Mouse (Mus musculus) embryonic facial prominence, embryonic 13.5 days (tissue): Measurements from ENCODE around the gene Ppp4r1. TPM values are rescaled to one million over a fixed set of nuclear protein-coding genes. Genes with fewer than 3 reads are reported as not detected.

ENCODE experiments used
- ATAC-seq: fragments of 200-750 bp; cut with Nextera tagmentation; 2 replicates; pipeline ENCODE4 v1.8.0; 2017; ENCODE audit warnings: low read depth; ENCODE audit not compliant: insufficient number of reproducible peaks, insufficient read depth, low FRiP score, low TSS enrichment
- H3K27ac ChIP-seq: fragments of 300-500 bp; sonication (generic); 2 replicates; pipeline ENCODE4 v1.5.1; 2015; ENCODE audit warnings: moderate library complexity, mild to moderate bottlenecking, inconsistent platforms
- H3K27me3 ChIP-seq: fragments of 300-500 bp; sonication (generic); 2 replicates; pipeline ENCODE4 v1.6.1; 2015; ENCODE audit warnings: mild to moderate bottlenecking, inconsistent platforms
- H3K36me3 ChIP-seq: fragments of 300-500 bp; sonication (generic); 2 replicates; pipeline ENCODE4 v1.6.1; 2015; ENCODE audit warnings: mild to moderate bottlenecking, inconsistent platforms
- H3K4me1 ChIP-seq: fragments of 300-500 bp; sonication (generic); 2 replicates; pipeline ENCODE4 v1.6.1; 2015; ENCODE audit warnings: inconsistent platforms
- H3K4me2 ChIP-seq: fragments of 300-500 bp; sonication (generic); 2 replicates; pipeline ENCODE4 v1.6.1; 2015; ENCODE audit warnings: moderate library complexity, mild to moderate bottlenecking, inconsistent platforms
- H3K4me3 ChIP-seq: fragments of 300-500 bp; sonication (generic); 2 replicates; pipeline ENCODE4 v1.5.1; 2015; ENCODE audit warnings: mild to moderate bottlenecking, inconsistent platforms
- H3K9ac ChIP-seq: fragments of 300-500 bp; sonication (generic); 2 replicates; pipeline ENCODE4 v1.6.1; 2015; ENCODE audit warnings: mild to moderate bottlenecking, inconsistent platforms
- H3K9me3 ChIP-seq: fragments of 300-500 bp; sonication (generic); 2 replicates; pipeline ENCODE4 v1.6.1; 2016; ENCODE audit warnings: inconsistent platforms
- WGBS: fragments of 180-500 bp; shearing (Covaris S2); methylation state at CpG from one replicate; pipeline ENCODE4 v1.1.7; 2015; ENCODE audit warnings: mixed read lengths; 5-methylcytosine and 5-hydroxymethylcytosine counted together
- polyA plus RNA-seq: library from polyadenylated mRNA; unstranded; fragments of >200 nt; fragmentation: Nextera tagmentation; extraction: Ambion mirVana; gene quantifications from 2 replicates; pipeline ENCODE4 v1.2.1, GENCODE M21; 2015

The Ppp4r1 gene
- polyA plus RNA-seq, 1 experiment from 2014 or later, result 46.7 TPM

DNA sequence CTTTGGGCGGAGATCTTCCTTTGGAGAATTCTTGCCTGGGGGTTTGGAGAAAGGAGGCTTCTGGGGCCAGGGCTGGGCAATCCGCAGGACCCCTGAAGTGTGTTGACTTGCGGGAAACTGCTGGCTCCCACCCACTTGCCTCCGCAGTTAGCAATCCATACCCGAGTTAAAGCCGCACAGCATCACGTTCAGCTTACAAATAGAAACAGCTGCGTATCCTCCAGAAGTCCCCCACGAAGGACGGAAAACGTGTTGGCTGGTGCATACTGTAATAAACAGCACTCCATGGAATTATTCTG is 103.0 kb downstream of the Ppp4r1 start:
- Histone ChIP-seq H3K9me3 (no peaks in the 10 kb centered on the region), H3K36me3 (no peaks in the 10 kb centered on the region), H3K4me1 (peaks cover 29% of the 10 kb centered on the region), H3K9ac (peak overlapping the region; percentile 92), H3K4me3 (peak overlapping the region; percentile 92), H3K27ac (peak overlapping the region; percentile 99), H3K27me3 (no peaks in the 10 kb centered on the region), H3K4me2 (peak overlapping the region; percentile 94)
- under 1% methylated on average over 11 of the region's 11 CpGs for WGBS
- ATAC-seq, result no peak; the same call in 1 of the 2 replicates

DNA sequence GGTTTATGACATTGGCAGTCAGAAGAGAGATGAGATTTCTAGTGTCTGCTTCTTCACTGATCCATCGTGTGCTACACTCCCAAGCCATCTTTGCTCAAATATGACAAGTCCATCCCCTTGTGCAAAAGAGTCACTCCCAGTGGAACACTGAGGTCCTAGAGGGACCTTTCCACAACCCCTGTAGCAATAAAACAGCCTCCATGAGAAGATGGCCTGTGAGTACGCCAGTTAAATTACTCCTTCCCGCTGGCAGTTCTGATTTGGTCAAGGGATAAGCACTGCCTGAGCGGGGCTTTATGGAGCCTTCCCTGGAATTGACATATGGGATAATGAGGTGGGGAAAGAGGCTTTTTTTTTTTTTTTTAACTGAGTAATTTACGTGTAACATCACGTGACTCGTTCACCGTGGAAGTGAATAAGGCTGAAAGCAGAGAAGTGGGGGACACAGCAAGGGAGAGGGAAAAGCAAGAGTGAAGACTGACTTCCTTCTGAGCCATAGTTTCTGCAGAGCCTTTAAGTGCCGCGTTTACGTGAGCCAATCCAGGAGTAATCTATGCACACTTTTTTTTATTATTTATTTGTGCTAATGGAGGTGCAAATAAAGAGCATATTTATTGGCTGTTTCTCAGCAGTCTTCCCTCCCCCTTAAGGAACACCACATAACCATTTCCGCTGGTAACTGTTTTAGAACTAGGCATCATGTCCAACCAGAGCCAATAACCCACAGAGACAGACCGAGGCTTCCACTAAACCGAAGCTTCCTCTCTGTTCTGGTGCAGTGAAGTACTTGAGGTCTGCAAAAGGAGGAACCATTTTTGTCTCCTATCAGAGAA is 103.5 kb downstream of the Ppp4r1 start, which contains the start of gene Ralbp1:
Gene Ralbp1 (minus strand): TSS at position 102 of the 833 bp plus-strand sequence.
- Histone ChIP-seq H3K27ac (peak within 1 kb of the TSS; percentile 99), H3K4me2 (peak within 1 kb of the TSS; percentile 94), H3K4me1 (peaks cover 29% of the 10 kb centered on the region), H3K9ac (peak within 1 kb of the TSS; percentile 92), H3K27me3 (no peaks in the 10 kb centered on the region), H3K36me3 (no peaks in the 10 kb centered on the region), H3K4me3 (peak within 1 kb of the TSS; percentile 92), H3K9me3 (no peaks in the 10 kb centered on the region)
- no peak for ATAC-seq
- 9% methylated on average over 14 of the region's 14 CpGs for WGBS

DNA sequence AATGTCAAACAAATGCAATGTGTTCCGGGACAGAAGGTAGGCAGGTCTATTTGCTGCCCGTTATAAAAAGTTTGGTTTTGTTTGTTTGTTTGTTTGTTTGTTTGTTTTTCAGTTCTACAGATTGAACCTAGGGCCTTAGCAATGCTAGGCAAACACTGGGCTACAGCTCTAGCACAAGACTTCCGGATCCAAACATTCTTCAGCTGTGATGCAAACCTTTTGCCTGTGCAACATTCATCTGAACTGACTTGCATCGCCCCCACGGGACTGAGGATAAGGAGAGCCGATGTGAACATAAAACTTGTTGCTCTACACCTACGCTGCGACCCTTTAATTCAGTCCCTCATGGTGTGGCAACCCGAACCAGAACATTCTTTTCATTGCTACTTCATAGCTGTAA is 104.2 kb downstream of the Ppp4r1 start:
- 74% methylated on average over 9 of the region's 9 CpGs for WGBS

DNA sequence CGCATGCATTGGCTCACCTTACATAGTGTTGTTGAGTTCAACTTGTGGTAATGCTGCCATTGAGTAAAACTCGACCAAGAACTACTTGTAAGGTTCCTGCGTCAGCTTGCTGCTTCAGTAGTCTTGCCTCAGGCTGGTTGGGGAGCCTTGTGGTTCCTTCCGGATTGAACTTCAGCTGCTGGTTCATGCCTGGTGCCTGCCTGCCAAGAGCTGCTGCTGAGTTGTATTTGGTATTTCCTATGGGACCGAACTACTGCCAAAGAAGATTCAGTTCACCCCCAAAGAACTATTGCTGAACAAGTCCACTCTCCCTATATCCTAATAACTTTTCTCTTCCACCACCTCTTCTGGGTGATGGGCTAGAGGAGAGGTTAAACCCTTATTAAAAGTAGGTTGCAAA is 107.1 kb downstream of the Ppp4r1 start:
- Histone ChIP-seq H3K4me3 (no peak overlapping the region), H3K4me2 (no peak overlapping the region), H3K27me3 (no peaks in the 10 kb centered on the region), H3K27ac (no peak overlapping the region), H3K36me3 (no peaks in the 10 kb centered on the region), H3K9ac (no peak overlapping the region), H3K4me1 (peaks cover 14% of the 10 kb centered on the region), H3K9me3 (no peaks in the 10 kb centered on the region)
- no peak for ATAC-seq
- WGBS, result 66% methylated on average over 5 of the region's 5 CpGs

More for the DNA sequence above, 104.2 kb downstream of the Ppp4r1 start:
- Histone ChIP-seq H3K9me3 (no peaks in the 10 kb centered on the region), H3K27me3 (no peaks in the 10 kb centered on the region), H3K36me3 (no peaks in the 10 kb centered on the region), H3K4me1 (peaks cover 32% of the 10 kb centered on the region), H3K4me3 (peak overlapping the region; percentile 92; the same call in 1 of the 2 replicates), H3K27ac (peak overlapping the region; percentile 99), H3K9ac (0 out of 2 replicates have a peak overlapping the region, but pooled peaks have one; percentile 21), H3K4me2 (peak overlapping the region; percentile 94)
- ATAC-seq, result no peak

Other genes with a start within 250 kb of the Ppp4r1 start
- gene Tmem232, start 241.8 kb upstream of the Ppp4r1 start, polyA plus RNA-seq, result 0.25 and 0.36 TPM in 2 replicates
- gene Vapa, start 169.0 kb upstream of the Ppp4r1 start, polyA plus RNA-seq, result 187 and 192 TPM in 2 replicates
- 0.29 TPM in 1 of 2 replicates, not detected in the other for gene Txndc2, start 140.4 kb upstream of the Ppp4r1 start, polyA plus RNA-seq
- gene Rab31, start 9.8 kb upstream of the Ppp4r1 start, polyA plus RNA-seq, result 59.8 and 61.2 TPM in 2 replicates
- gene Ralbp1, start 103.2 kb downstream of the Ppp4r1 start, polyA plus RNA-seq, result 94.1 and 105 TPM in 2 replicates
- gene Twsg1, start 168.7 kb downstream of the Ppp4r1 start, polyA plus RNA-seq, result 154 and 159 TPM in 2 replicates